Mouse (Mus musculus) midbrain, embryonic 16.5 days (tissue): ENCODE data around the gene Gtf2h1. TPM values are rescaled to one million over a fixed set of nuclear protein-coding genes. Genes with fewer than 3 reads are reported as not detected.
"Not testable (repeated sequence)": the region's sequence is repeated elsewhere in the genome, so short reads cannot be mapped to it uniquely, and the experiment has no call there.

Source experiments
- ATAC-seq: fragments of 200-750 bp; cut with Nextera tagmentation; 2 replicates; pipeline ENCODE4 v1.8.0; 2017; ENCODE audit warnings: moderate TSS enrichment
- H3K27ac ChIP-seq: fragments of 300-500 bp; sonication (generic); 2 replicates; pipeline ENCODE4 v1.5.1; 2014; ENCODE audit warnings: mild to moderate bottlenecking, low read length, mixed read lengths
- H3K27me3 ChIP-seq: fragments of 300-500 bp; sonication (generic); 2 replicates; pipeline ENCODE4 v1.6.1; 2014; ENCODE audit warnings: low read depth, low read length, mixed read lengths; ENCODE audit not compliant: control insufficient read depth, insufficient read depth
- H3K36me3 ChIP-seq: fragments of 300-500 bp; sonication (generic); 2 replicates; pipeline ENCODE4 v1.6.1; 2014; ENCODE audit warnings: mild to moderate bottlenecking, low read length, moderate library complexity, mixed read lengths; ENCODE audit not compliant: control insufficient read depth, insufficient read depth
- H3K4me1 ChIP-seq: fragments of 300-500 bp; sonication (generic); 2 replicates; pipeline ENCODE4 v1.6.1; 2014; ENCODE audit warnings: mild to moderate bottlenecking, low read length, mixed read lengths; ENCODE audit not compliant: control insufficient read depth, insufficient read depth
- H3K4me2 ChIP-seq: fragments of 300-500 bp; sonication (generic); 2 replicates; pipeline ENCODE4 v1.6.1; 2014; ENCODE audit warnings: mild to moderate bottlenecking, low read length, mixed read lengths
- H3K4me3 ChIP-seq: fragments of 300-500 bp; sonication (generic); 2 replicates; pipeline ENCODE4 v1.5.1; 2014; ENCODE audit warnings: low read depth, mild to moderate bottlenecking, low read length, moderate library complexity, mixed read lengths
- H3K9ac ChIP-seq: fragments of 300-500 bp; sonication (generic); 2 replicates; pipeline ENCODE4 v1.6.1; 2014; ENCODE audit warnings: low read depth, low read length, mixed read lengths
- H3K9me3 ChIP-seq: fragments of 300-500 bp; sonication (generic); replicated peaks from 2 replicates; pipeline ENCODE4 v1.6.1; 2014; ENCODE audit warnings: mild to moderate bottlenecking, low read length, mixed read lengths; ENCODE audit not compliant: control insufficient read depth, poor library complexity, severe bottlenecking
- WGBS: fragments of 180-500 bp; shearing (Covaris S2); extraction: QIAGEN DNeasy Blood & Tissue Kit; methylation state at CpG from one replicate; pipeline ENCODE4 v1.1.7; 2014; 5-methylcytosine and 5-hydroxymethylcytosine counted together
- polyA plus RNA-seq: library from polyadenylated mRNA; unstranded; fragments of >200 nt; fragmentation: Nextera tagmentation; extraction: Ambion mirVana; gene quantifications from 2 replicates; pipeline ENCODE4 v1.2.1, GENCODE M21; 2015

The Gtf2h1 gene
- polyA plus RNA-seq, 1 experiment from 2014 or later, result 40.9 TPM

GRCm38 (mm10) chr7:46827046-46827802 is 31.3 kb downstream of the Gtf2h1 start:
- H3K36me3 ChIP-seq, result peaks cover 14% of the 10 kb centered on the region
- no peaks in the 10 kb centered on the region for H3K27me3 ChIP-seq
- H3K4me3 ChIP-seq, result no peak overlapping the region
- no peaks in the 10 kb centered on the region for H3K9me3 ChIP-seq
- WGBS, result 81% methylated on average over 20 of the region's 20 CpGs
- H3K4me1 ChIP-seq, result no peaks in the 10 kb centered on the region
- H3K9ac ChIP-seq, result no peak overlapping the region
- no peak overlapping the region for H3K27ac ChIP-seq
- no peak overlapping the region for H3K4me2 ChIP-seq
- ATAC-seq, result no peak

GRCm38 (mm10) chr7:46827803-46828184 is 31.9 kb downstream of the Gtf2h1 start:
- H3K4me2 ChIP-seq, result no peak overlapping the region
- peaks cover 9% of the 10 kb centered on the region for H3K36me3 ChIP-seq
- no peaks in the 10 kb centered on the region for H3K9me3 ChIP-seq
- no peak for ATAC-seq
- WGBS, result 90% methylated on average over 2 of the region's 2 CpGs
- no peaks in the 10 kb centered on the region for H3K4me1 ChIP-seq
- no peaks in the 10 kb centered on the region for H3K27me3 ChIP-seq
- H3K4me3 ChIP-seq, result no peak overlapping the region
- H3K9ac ChIP-seq, result no peak overlapping the region
- no peak overlapping the region for H3K27ac ChIP-seq

GRCm38 (mm10) chr7:46829911-46830310 is 34.0 kb downstream of the Gtf2h1 start:
- H3K4me2 ChIP-seq, result no peak overlapping the region

GRCm38 (mm10) chr7:46830799-46831590 is 35.1 kb downstream of the Gtf2h1 start:
- H3K9me3 ChIP-seq, result no peaks in the 10 kb centered on the region
- H3K36me3 ChIP-seq, result no peaks in the 10 kb centered on the region
- no peaks in the 10 kb centered on the region for H3K4me1 ChIP-seq
- H3K27me3 ChIP-seq, result no peaks in the 10 kb centered on the region
- H3K4me3 ChIP-seq, result no peak overlapping the region
- H3K9ac ChIP-seq, result no peak overlapping the region
- ATAC-seq, result no peak
- 65% methylated on average over 13 of the region's 13 CpGs for WGBS
- no peak overlapping the region for H3K4me2 ChIP-seq
- no peak overlapping the region for H3K27ac ChIP-seq

More at GRCm38 (mm10) chr7:46829911-46830310, 34.0 kb downstream of the Gtf2h1 start:
- 90% methylated on average over 12 of the region's 12 CpGs for WGBS
- no peak for ATAC-seq
- Histone ChIP-seq H3K4me3 (no peak overlapping the region), H3K9me3 (no peaks in the 10 kb centered on the region), H3K9ac (no peak overlapping the region), H3K27ac (no peak overlapping the region), H3K27me3 (no peaks in the 10 kb centered on the region), H3K36me3 (no peaks in the 10 kb centered on the region), H3K4me1 (no peaks in the 10 kb centered on the region)

GRCm38 (mm10) chr7:46831693-46832092 is 35.8 kb downstream of the Gtf2h1 start:
- no peaks in the 10 kb centered on the region for H3K36me3 ChIP-seq
- no peak for ATAC-seq
- H3K9me3 ChIP-seq, result no peaks in the 10 kb centered on the region
- 87% methylated on average over 8 of the region's 8 CpGs for WGBS
- no peaks in the 10 kb centered on the region for H3K4me1 ChIP-seq
- no peak overlapping the region for H3K4me3 ChIP-seq
- no peak overlapping the region for H3K4me2 ChIP-seq
- H3K9ac ChIP-seq, result no peak overlapping the region
- no peaks in the 10 kb centered on the region for H3K27me3 ChIP-seq
- no peak overlapping the region for H3K27ac ChIP-seq

GRCm38 (mm10) chr7:46832112-46832810 is 36.4 kb downstream of the Gtf2h1 start:
- WGBS, result 95% methylated on average over 11 of the region's 11 CpGs
- not testable (repeated sequence) for ATAC-seq, H3K27me3 ChIP-seq, H3K4me1 ChIP-seq, H3K4me2 ChIP-seq, H3K9ac ChIP-seq, H3K27ac ChIP-seq, H3K36me3 ChIP-seq, H3K9me3 ChIP-seq, H3K4me3 ChIP-seq

- H3K4me3 ChIP-seq, result no peak overlapping the region
- 84% methylated on average over 6 of the region's 6 CpGs for WGBS
- no peak overlapping the region for H3K9ac ChIP-seq
- peaks cover 3% of the 10 kb centered on the region; the same call in 1 of the 2 replicates for H3K4me1 ChIP-seq
- H3K36me3 ChIP-seq, result no peaks in the 10 kb centered on the region
- H3K4me2 ChIP-seq, result no peak overlapping the region
- ATAC-seq, result no peak
- H3K9me3 ChIP-seq, result no peaks in the 10 kb centered on the region
- no peak overlapping the region for H3K27ac ChIP-seq
- H3K27me3 ChIP-seq, result no peaks in the 10 kb centered on the region
Observed at GRCm38 (mm10) chr7:46833266-46833665, 37.4 kb downstream of the Gtf2h1 start.

GRCm38 (mm10) chr7:46833670-46834255 is 37.9 kb downstream of the Gtf2h1 start:
- no peak for ATAC-seq
- no peak overlapping the region for H3K4me3 ChIP-seq
- 94% methylated on average over 7 of the region's 7 CpGs for WGBS
- no peak overlapping the region for H3K9ac ChIP-seq
- no peaks in the 10 kb centered on the region for H3K9me3 ChIP-seq
- peaks cover 6% of the 10 kb centered on the region for H3K4me1 ChIP-seq
- no peaks in the 10 kb centered on the region for H3K27me3 ChIP-seq
- no peaks in the 10 kb centered on the region for H3K36me3 ChIP-seq
- no peak overlapping the region for H3K4me2 ChIP-seq
- no peak overlapping the region for H3K27ac ChIP-seq
